Mouse (Mus musculus) CD4-positive, CD25-positive, alpha-beta regulatory T cell, adult 9 weeks (primary cell): ENCODE results near the gene Trappc13. TPM values are rescaled to one million over a fixed set of nuclear protein-coding genes. Genes with fewer than 3 reads are reported as not detected.

Experiments
- polyA plus RNA-seq: library from polyadenylated mRNA; unstranded; fragments of 100-300 nt; shearing (Covaris generic); gene quantifications from one replicate; pipeline ENCODE4 v1.2.1, GENCODE M21; 2017

The Trappc13 gene
- polyA plus RNA-seq, result 48.5 TPM

DNA sequence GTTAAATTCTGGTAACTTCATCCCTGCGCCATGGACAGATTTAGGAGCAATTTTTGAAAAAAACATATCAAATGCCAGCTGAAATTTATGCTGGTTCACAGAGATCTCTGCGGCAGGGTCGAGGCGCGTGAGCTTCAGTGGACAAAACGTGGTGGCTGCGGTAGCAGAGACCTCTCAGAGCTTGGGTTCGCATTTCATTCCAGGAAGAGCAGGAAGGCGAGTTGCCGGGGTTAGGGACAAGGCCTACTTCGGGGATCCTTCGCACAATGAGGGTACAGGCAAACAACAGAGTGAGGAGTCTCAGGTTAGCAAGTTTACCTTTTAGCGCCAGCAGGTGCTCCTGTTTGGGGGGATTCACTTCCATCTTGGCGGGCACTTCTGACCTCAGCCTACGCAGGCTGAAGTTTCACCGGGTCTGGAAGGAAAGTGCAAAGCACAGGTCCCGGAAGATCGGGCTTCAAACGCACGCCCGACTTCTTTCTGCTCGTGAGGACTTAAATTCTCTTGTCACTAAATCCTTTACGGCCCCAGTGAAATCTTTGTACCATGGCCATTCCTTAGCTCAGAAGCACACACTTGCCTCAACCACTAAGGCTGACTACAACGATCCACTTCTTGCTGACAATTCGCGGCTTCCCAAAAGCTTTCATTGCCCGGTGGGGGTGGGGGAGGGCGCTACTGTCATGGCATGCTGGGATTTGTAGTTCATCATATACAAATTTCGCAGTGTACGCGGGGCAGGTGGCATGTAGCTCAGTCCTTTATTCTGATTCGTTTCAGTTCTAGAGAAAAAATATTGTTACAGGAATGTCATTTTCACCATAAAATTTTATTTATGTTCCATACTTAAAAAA is at the start of gene Trappc13:
Trappc13 (minus strand) TSS at position 674 of the 854 bp plus-strand sequence.

DNA sequence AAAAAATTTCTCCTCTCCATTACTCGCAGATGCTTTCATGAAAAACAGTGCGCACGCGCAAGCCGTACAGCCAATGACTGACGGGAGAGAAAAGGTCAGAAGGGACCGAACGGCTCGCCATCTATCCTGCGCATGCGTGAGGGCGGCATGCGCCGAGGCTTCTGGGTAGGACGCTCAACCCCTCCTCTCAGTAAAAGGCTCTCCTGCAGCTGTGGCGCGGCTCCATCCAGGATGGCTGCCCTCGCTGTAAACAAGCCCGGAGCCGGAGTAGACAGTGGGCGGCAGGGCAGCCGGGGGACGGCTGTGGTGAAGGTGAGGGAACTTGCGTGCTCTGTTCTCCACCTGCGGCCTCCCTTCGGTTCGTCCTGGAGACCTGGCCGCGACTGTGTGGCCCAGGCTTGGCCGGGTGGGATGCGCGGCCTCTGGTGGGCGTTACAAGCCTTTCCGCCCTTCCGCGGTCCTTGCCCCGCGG is 417 bp upstream of the Trappc13 start, which contains the start of gene Trim23:
Trim23 (plus strand) TSS at position 148 of the 472 bp plus-strand sequence.

DNA sequence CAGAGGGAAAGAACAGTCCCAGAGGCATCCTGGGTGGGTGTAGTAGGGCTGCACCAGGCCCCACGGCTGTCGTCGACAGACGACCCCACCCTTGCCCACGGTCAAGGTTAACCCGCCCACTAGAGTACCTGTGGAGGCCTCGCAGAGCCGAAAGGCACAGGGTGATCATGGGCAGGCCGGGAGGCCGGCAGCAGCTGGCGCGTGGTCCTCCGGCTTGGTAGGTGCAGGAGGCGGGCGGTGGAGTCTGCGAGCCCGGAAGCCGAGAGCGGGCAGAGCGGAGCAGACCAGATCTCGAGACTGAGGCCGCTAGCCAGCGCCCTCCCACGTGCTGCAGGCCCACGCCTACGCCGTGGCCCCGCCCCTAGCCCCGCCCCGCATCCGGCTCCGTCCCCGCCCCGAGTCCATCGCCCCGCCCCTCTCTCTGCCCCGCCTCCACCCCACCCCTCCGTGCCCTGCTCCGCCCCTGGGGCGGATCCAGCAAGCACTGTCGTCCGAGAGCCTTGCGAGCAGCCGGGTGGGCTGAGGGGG is 68.9 kb downstream of the Trappc13 start, which contains the start of the genes Nln and Sgtb:
Nln (minus strand) TSS at position 327 of the 528 bp plus-strand sequence.
Sgtb (plus strand) TSS at position 454 of the 528 bp plus-strand sequence.

Other genes with a start within 250 kb of the Trappc13 start
- gene Nln, start 68.9 kb downstream of the Trappc13 start, polyA plus RNA-seq, result 16.9 TPM
- 0.32 TPM for gene Sgtb, start 68.7 kb downstream of the Trappc13 start, polyA plus RNA-seq
- 23.7 TPM for gene Trim23, start 328 bp upstream of the Trappc13 start, polyA plus RNA-seq
- 3.5 TPM for gene Cenpk, start 50.1 kb upstream of the Trappc13 start, polyA plus RNA-seq
- 10.3 TPM for gene Ppwd1, start 50.4 kb upstream of the Trappc13 start, polyA plus RNA-seq
- 34.0 TPM for gene Adamts6, start 109.4 kb upstream of the Trappc13 start, polyA plus RNA-seq